Mouse (Mus musculus): Measurements from ENCODE around the gene Scrn2.

GRCm38 (mm10) chr11:96987873-96988655 is 41.7 kb upstream of the Scrn2 start:
- no peak for TF ChIP-seq POLR2A (IDR thresholded peaks at IDR 0.05; ENCODE audit: borderline replicate concordance, extremely low read depth, insufficient read depth, insufficient read length, poor library complexity, severe bottlenecking)
- no peak for TF ChIP-seq CTCF (IDR thresholded peaks at IDR 0.05; ENCODE audit: borderline replicate concordance, extremely low read depth, insufficient read depth, insufficient read length)

All from brain, embryonic 14.5 days (tissue).